7 mouse cellular contexts compared by ENCODE assay signal in the genomic region with DNA sequence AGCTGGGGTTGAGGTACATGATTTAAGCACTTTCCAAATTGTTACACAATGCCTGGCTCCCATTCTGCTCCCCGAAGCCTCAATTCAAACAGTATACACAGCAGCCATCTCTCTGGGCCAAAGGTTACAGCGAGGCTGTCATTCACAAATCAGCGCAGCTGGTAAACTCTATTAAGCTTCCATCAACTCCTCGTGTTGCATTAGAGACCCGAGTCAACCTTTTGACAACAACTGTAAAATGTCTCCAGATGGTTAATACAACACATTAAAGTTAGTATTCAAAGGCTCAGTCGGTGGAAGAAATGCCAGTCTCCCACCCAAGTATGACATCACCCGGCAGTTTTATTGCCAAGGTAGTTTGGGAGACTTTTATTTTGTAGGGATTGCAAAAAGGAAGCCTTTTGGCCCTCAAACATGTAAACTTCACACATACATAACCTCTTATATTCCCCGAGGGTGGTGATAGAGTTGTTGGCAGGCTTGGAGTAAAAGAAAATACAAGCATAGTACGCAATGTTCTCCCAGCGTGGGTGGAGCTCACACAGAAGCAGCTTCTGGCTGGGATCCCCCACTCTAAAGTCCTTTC.
DNase-seq lines count a peak whose midpoint lies in the region; ATAC-seq lines count a peak whose summit lies in the region.

No protein-coding gene starts in this region.

- peak; percentile 56 to 77 for DNase-seq in left cerebral cortex, postnatal 14 days (ENCODE audit: low spot score in 2 of 2)
- DNase-seq in left cerebral cortex, postnatal 36 days (ENCODE audit: low spot score in 2 of 2) = no peak
- DNase-seq in embryonic facial prominence, embryonic 10.5 days (ENCODE audit: low spot score) = peak; percentile 19
- peak; percentile 29 to 48 for DNase-seq in heart, adult 9 months (ENCODE audit: low spot score in 2 of 2)
- DNase-seq in spleen, postnatal 4 days (ENCODE audit: low spot score in 2 of 2) = no peak
- DNase-seq in spleen, adult 18-20 months = no peak

- H3K4me3 ChIP-seq in embryonic facial prominence, embryonic 10.5 days = no peak overlapping the region
- no peak overlapping the region for H3K4me3 ChIP-seq in liver, embryonic 16.5 days (ENCODE audit: low read depth, low read length)

- H3K9ac ChIP-seq in liver, embryonic 16.5 days (ENCODE audit: low read depth, low read length) = no peak overlapping the region

- no peak overlapping the region for H3K4me2 ChIP-seq in liver, embryonic 16.5 days (ENCODE audit: low read depth, low read length)

- no peaks in the 10 kb centered on the region for H3K27me3 ChIP-seq in embryonic facial prominence, embryonic 10.5 days (replicated peaks; ENCODE audit: low read depth, poor library complexity, severe bottlenecking)
- H3K27me3 ChIP-seq in liver, embryonic 16.5 days (ENCODE audit: control insufficient read depth, insufficient read depth, low read depth, low read length) = no peaks in the 10 kb centered on the region

- peaks cover 31% of the 10 kb centered on the region for H3K4me1 ChIP-seq in embryonic facial prominence, embryonic 10.5 days
- no peaks in the 10 kb centered on the region for H3K4me1 ChIP-seq in liver, embryonic 16.5 days (ENCODE audit: control insufficient read depth, low read depth, low read length)

- intact Hi-C loops in left cerebral cortex, postnatal 14 days (cut with DNase I) = no loop called here
- intact Hi-C loops in left cerebral cortex, postnatal 36 days (cut with DNase I) = no loop called here

- WGBS in embryonic facial prominence, embryonic 10.5 days = 50% methylated on average over 10 of the region's 10 CpGs
- WGBS in liver, embryonic 16.5 days (ENCODE audit: insufficient replicate concordance) = 48% methylated on average over 10 of the region's 10 CpGs

- peak; percentile 80 for ATAC-seq in liver, embryonic 16.5 days (ENCODE audit: low read depth)

- H3K27ac ChIP-seq in embryonic facial prominence, embryonic 10.5 days (replicated peaks) = no peak overlapping the region
- no peak overlapping the region for H3K27ac ChIP-seq in liver, embryonic 16.5 days (ENCODE audit: low read length)

- no peaks in the 10 kb centered on the region for H3K9me3 ChIP-seq in embryonic facial prominence, embryonic 10.5 days
- H3K9me3 ChIP-seq in liver, embryonic 16.5 days (replicated peaks; ENCODE audit: control insufficient read depth, low read length) = no peaks in the 10 kb centered on the region

- H3K36me3 ChIP-seq in embryonic facial prominence, embryonic 10.5 days (replicated peaks) = no peaks in the 10 kb centered on the region
- H3K36me3 ChIP-seq in liver, embryonic 16.5 days (ENCODE audit: control insufficient read depth, insufficient read depth) = no peaks in the 10 kb centered on the region

Comparison
In these comparisons a context has a peak if more than half of its experiments do, and no peak if none do; other contexts are left out.
1. DNase-seq: peak in left cerebral cortex, postnatal 14 days (2 of 2), embryonic facial prominence, embryonic 10.5 days (single experiment) and heart, adult 9 months (2 of 2); none in left cerebral cortex, postnatal 36 days (0 of 2), spleen, postnatal 4 days (0 of 2) and spleen, adult 18-20 months (0 of 2).